In genomic region chr10:79947502-79947901, GRCm38 (mm10) we compare ENCODE assay signal across 17 mouse cellular contexts. TPM values are rescaled to one million over a fixed set of nuclear protein-coding genes. Genes with fewer than 3 reads are reported as not detected.
A peak's percentile ranks its signal among the peaks of the same experiment; 100 is the strongest.
DNase-seq lines count a peak whose midpoint lies in the region; ATAC-seq and TF ChIP-seq lines count a peak whose summit lies in the region.
"Had no signal": no experiment of that assay in that cellular context is flagged by ENCODE, and none has a peak within 500 bp of the region (broad histone marks: within the 10 kb centered on the region; RNA-seq: fewer than 3 reads in every experiment).

No protein-coding gene starts in this region.

- no peaks in the 10 kb centered on the region for H3K9me3 ChIP-seq in heart, embryonic 12.5 days (replicated peaks)
- H3K9me3 ChIP-seq in lung, postnatal 0 days (ENCODE audit: low read length) = no peaks in the 10 kb centered on the region
- H3K9me3 ChIP-seq in embryonic facial prominence, embryonic 13.5 days = no peaks in the 10 kb centered on the region
- no peaks in the 10 kb centered on the region for H3K9me3 ChIP-seq in liver, embryonic 15.5 days (replicated peaks)
- H3K9me3 ChIP-seq: forebrain, embryonic 15.5 days; G1E; heart, embryonic 15.5 days had no signal

- H3K9ac ChIP-seq in heart, embryonic 12.5 days = peak overlapping the region; percentile 48
- no peak overlapping the region for H3K9ac ChIP-seq in lung, postnatal 0 days (replicated peaks; ENCODE audit: low read depth)
- no peak overlapping the region; the same call in 1 of the 2 replicates for H3K9ac ChIP-seq in embryonic facial prominence, embryonic 13.5 days
- H3K9ac ChIP-seq in liver, embryonic 15.5 days = no peak overlapping the region
- H3K9ac ChIP-seq: forebrain, embryonic 15.5 days; heart, embryonic 15.5 days; liver, embryonic 14.5 days had no signal

- H3K4me1 ChIP-seq in heart, embryonic 12.5 days (replicated peaks) = peaks cover 40% of the 10 kb centered on the region
- peaks cover 22% of the 10 kb centered on the region; the same call in 1 of the 2 replicates for H3K4me1 ChIP-seq in lung, postnatal 0 days (ENCODE audit: insufficient read depth, low read depth, low read length)
- peaks cover 43% of the 10 kb centered on the region for H3K4me1 ChIP-seq in embryonic facial prominence, embryonic 13.5 days
- peaks cover 72% of the 10 kb centered on the region for H3K4me1 ChIP-seq in liver, embryonic 15.5 days (replicated peaks)

- H3K4me3 ChIP-seq in heart, embryonic 12.5 days = peak overlapping the region; percentile 4; the same call in 1 of the 2 replicates
- no peak overlapping the region for H3K4me3 ChIP-seq in lung, postnatal 0 days (ENCODE audit: low read depth, low read length)
- no peak overlapping the region for H3K4me3 ChIP-seq in embryonic facial prominence, embryonic 13.5 days
- 0 out of 2 replicates have a peak overlapping the region, but pooled peaks have one; percentile 24 for H3K4me3 ChIP-seq in liver, embryonic 15.5 days (replicated peaks)
- H3K4me3 ChIP-seq: forebrain, embryonic 15.5 days; left cerebral cortex, adult 2 months had no signal

- H3K4me2 ChIP-seq in heart, embryonic 12.5 days = peak overlapping the region; percentile 48
- H3K4me2 ChIP-seq in lung, postnatal 0 days (replicated peaks; ENCODE audit: low read depth, low read length) = no peak overlapping the region
- 0 out of 2 replicates have a peak overlapping the region, but pooled peaks have one; percentile 27 for H3K4me2 ChIP-seq in embryonic facial prominence, embryonic 13.5 days
- H3K4me2 ChIP-seq in liver, embryonic 15.5 days = peak overlapping the region; percentile 58; the same call in 1 of the 2 replicates
- H3K4me2 ChIP-seq: forebrain, embryonic 15.5 days; heart, embryonic 15.5 days had no signal

- no peak for TF ChIP-seq CTCF in lung, postnatal 0 days (IDR thresholded peaks at IDR 0.05)

- peaks cover 45% of the 10 kb centered on the region for H3K36me3 ChIP-seq in heart, embryonic 12.5 days
- peaks cover 31% of the 10 kb centered on the region for H3K36me3 ChIP-seq in lung, postnatal 0 days (ENCODE audit: insufficient read depth, low read length)
- peaks cover 63% of the 10 kb centered on the region for H3K36me3 ChIP-seq in embryonic facial prominence, embryonic 13.5 days
- H3K36me3 ChIP-seq in liver, embryonic 15.5 days (replicated peaks) = peaks cover 36% of the 10 kb centered on the region

- WGBS in heart, embryonic 12.5 days = 62% methylated on average over 6 of the region's 6 CpGs
- 56% methylated on average over 6 of the region's 6 CpGs for whole genome bisulfite sequencing in lung, postnatal 0 days
- WGBS in embryonic facial prominence, embryonic 13.5 days = 72% methylated on average over 6 of the region's 6 CpGs
- whole genome bisulfite sequencing in liver, embryonic 15.5 days (ENCODE audit: insufficient replicate concordance) = 60% methylated on average over 6 of the region's 6 CpGs

- ATAC-seq in heart, embryonic 12.5 days (ENCODE audit: insufficient number of reproducible peaks, low FRiP score) = no peak
- 0 out of 2 replicates have a peak, but pooled peaks have one; percentile 11 for ATAC-seq in lung, postnatal 0 days
- ATAC-seq in embryonic facial prominence, embryonic 13.5 days (ENCODE audit: insufficient number of reproducible peaks, insufficient read depth, low FRiP score, low TSS enrichment, low read depth) = no peak
- ATAC-seq in liver, embryonic 15.5 days (ENCODE audit: insufficient read depth) = no peak
- no peak for ATAC-seq in CD4-positive, CD25-positive, alpha-beta regulatory T cell, adult 4 months
- ATAC-seq: forebrain, embryonic 15.5 days; hindbrain, postnatal 0 days had no signal

- TF ChIP-seq EP300 in lung, postnatal 0 days (IDR thresholded peaks at IDR 0.05) = no peak

- no peak for DNase-seq in heart, adult 8-10 months (ENCODE audit: low spot score)
- DNase-seq in lung, postnatal 0 days (ENCODE audit: low spot score) = no peak
- DNase-seq in lung, postnatal 36 days = no peak
- DNase-seq in spleen, postnatal 10 days (ENCODE audit: low spot score in 2 of 2) = no peak
- DNase-seq: cerebellum, adult 11 months; gastrocnemius, postnatal 14 days had no signal

- no peaks in the 10 kb centered on the region for H3K27me3 ChIP-seq in heart, embryonic 12.5 days (replicated peaks)
- no peaks in the 10 kb centered on the region for H3K27me3 ChIP-seq in lung, postnatal 0 days (replicated peaks; ENCODE audit: insufficient read depth, low read length)
- H3K27me3 ChIP-seq in embryonic facial prominence, embryonic 13.5 days = no peaks in the 10 kb centered on the region
- H3K27me3 ChIP-seq in liver, embryonic 15.5 days = no peaks in the 10 kb centered on the region
- H3K27me3 ChIP-seq: forebrain, embryonic 15.5 days; heart, embryonic 15.5 days had no signal

- peak overlapping the region; percentile 73 for H3K27ac ChIP-seq in heart, embryonic 12.5 days (ENCODE audit: poor library complexity, severe bottlenecking)
- H3K27ac ChIP-seq in lung, postnatal 0 days (ENCODE audit: low read length) = no peak overlapping the region
- H3K27ac ChIP-seq in embryonic facial prominence, embryonic 13.5 days = peak overlapping the region; percentile 39; the same call in 1 of the 2 replicates
- 0 out of 2 replicates have a peak overlapping the region, but pooled peaks have one; percentile 61 for H3K27ac ChIP-seq in liver, embryonic 15.5 days (replicated peaks)
- H3K27ac ChIP-seq: forebrain, embryonic 15.5 days; heart, embryonic 15.5 days; hindbrain, postnatal 0 days; left cerebral cortex, adult 2 months; liver, embryonic 14.5 days had no signal

RNA-seq across cellular contexts. Expression of gene Wdr18, which starts 12.4 kb away (rescaled TPM):
- polyA plus RNA-seq in heart, embryonic 12.5 days (2016; fragmentation: Nextera tagmentation; extraction: Ambion mirVana) = 78.8 and 89.6 TPM in 2 replicates
- total RNA-seq in heart, adult 8-10 months (2022) = 10 to 100 TPM; 28.4 to 36.2 (median 29.6) TPM
- 32.8 and 44.2 TPM in 2 replicates for polyA plus RNA-seq in lung, postnatal 0 days (2015; fragmentation: Nextera tagmentation; extraction: Ambion mirVana)
- 97.7 and 106 TPM in 2 replicates for polyA plus RNA-seq in embryonic facial prominence, embryonic 13.5 days (2015; fragmentation: Nextera tagmentation; extraction: Ambion mirVana)
- 46.3 and 48.4 TPM in 2 replicates for polyA plus RNA-seq in liver, embryonic 15.5 days (2015; fragmentation: Nextera tagmentation; extraction: Ambion mirVana)
- 10 to 100 TPM; 65.1 to 77.5 TPM for polyA plus RNA-seq in CD4-positive, CD25-positive, alpha-beta regulatory T cell, adult 4 months (2017; shearing (Covaris generic))

RNA-seq across cellular contexts. Expression of gene Arid3a, which starts 20.7 kb away (rescaled TPM):
- polyA plus RNA-seq in heart, embryonic 12.5 days (2016; fragmentation: Nextera tagmentation; extraction: Ambion mirVana) = 6.3 and 8.3 TPM in 2 replicates
- 1 to 10 TPM; 1.2 to 1.7 (median 1.3) TPM for total RNA-seq in heart, adult 8-10 months (2022)
- 4.8 and 7.1 TPM in 2 replicates for polyA plus RNA-seq in lung, postnatal 0 days (2015; fragmentation: Nextera tagmentation; extraction: Ambion mirVana)
- polyA plus RNA-seq in embryonic facial prominence, embryonic 13.5 days (2015; fragmentation: Nextera tagmentation; extraction: Ambion mirVana) = 5.3 and 6.9 TPM in 2 replicates
- polyA plus RNA-seq in liver, embryonic 15.5 days (2015; fragmentation: Nextera tagmentation; extraction: Ambion mirVana) = 6.1 and 7.4 TPM in 2 replicates
- 1 to 10 TPM; 2.7 to 3.3 TPM for polyA plus RNA-seq in CD4-positive, CD25-positive, alpha-beta regulatory T cell, adult 4 months (2017; shearing (Covaris generic))

RNA-seq across cellular contexts. Expression of gene Grin3b, which starts 23.0 kb away (rescaled TPM):
- polyA plus RNA-seq in heart, embryonic 12.5 days (2016; fragmentation: Nextera tagmentation; extraction: Ambion mirVana) = 0.12 and 0.29 TPM in 2 replicates
- under 1 TPM; 0.37 to 0.85 (median 0.63) TPM for total RNA-seq in heart, adult 8-10 months (2022)
- 0.24 and 0.32 TPM in 2 replicates for polyA plus RNA-seq in lung, postnatal 0 days (2015; fragmentation: Nextera tagmentation; extraction: Ambion mirVana)
- 0.52 and 0.83 TPM in 2 replicates for polyA plus RNA-seq in embryonic facial prominence, embryonic 13.5 days (2015; fragmentation: Nextera tagmentation; extraction: Ambion mirVana)
- 0.10 TPM in 1 of 2 replicates, not detected in the other for polyA plus RNA-seq in liver, embryonic 15.5 days (2015; fragmentation: Nextera tagmentation; extraction: Ambion mirVana)
- polyA plus RNA-seq in CD4-positive, CD25-positive, alpha-beta regulatory T cell, adult 4 months (2017; shearing (Covaris generic)) = under 1 TPM in 1 of 2 experiments, not detected in 1; 0.58 TPM
- polyA plus RNA-seq: macrophage had no signal

RNA-seq across cellular contexts. Expression of gene R3hdm4, which starts 26.5 kb away (rescaled TPM):
- polyA plus RNA-seq in heart, embryonic 12.5 days (2016; fragmentation: Nextera tagmentation; extraction: Ambion mirVana) = 92.8 and 97.3 TPM in 2 replicates
- total RNA-seq in heart, adult 8-10 months (2022) = 10 to 100 TPM; 75.2 to 85.9 (median 81.0) TPM
- 123 and 129 TPM in 2 replicates for polyA plus RNA-seq in lung, postnatal 0 days (2015; fragmentation: Nextera tagmentation; extraction: Ambion mirVana)
- 190 and 206 TPM in 2 replicates for polyA plus RNA-seq in embryonic facial prominence, embryonic 13.5 days (2015; fragmentation: Nextera tagmentation; extraction: Ambion mirVana)
- polyA plus RNA-seq in liver, embryonic 15.5 days (2015; fragmentation: Nextera tagmentation; extraction: Ambion mirVana) = 52.4 and 55.6 TPM in 2 replicates
- polyA plus RNA-seq in CD4-positive, CD25-positive, alpha-beta regulatory T cell, adult 4 months (2017; shearing (Covaris generic)) = 100 to 1,000 TPM in 1 of 2 experiments, 10 to 100 TPM in 1; 93.5 to 104 TPM

RNA-seq across cellular contexts. Expression of gene Kiss1r, which starts 30.7 kb away (rescaled TPM):
- 0.45 and 0.55 TPM in 2 replicates for polyA plus RNA-seq in heart, embryonic 12.5 days (2016; fragmentation: Nextera tagmentation; extraction: Ambion mirVana)
- under 1 TPM; 0.28 to 0.62 (median 0.32) TPM for total RNA-seq in heart, adult 8-10 months (2022)
- 1.6 and 1.7 TPM in 2 replicates for polyA plus RNA-seq in lung, postnatal 0 days (2015; fragmentation: Nextera tagmentation; extraction: Ambion mirVana)
- polyA plus RNA-seq in embryonic facial prominence, embryonic 13.5 days (2015; fragmentation: Nextera tagmentation; extraction: Ambion mirVana) = 0.98 and 1.3 TPM in 2 replicates
- polyA plus RNA-seq in liver, embryonic 15.5 days (2015; fragmentation: Nextera tagmentation; extraction: Ambion mirVana) = 0.32 and 0.37 TPM in 2 replicates
- under 1 TPM in 1 of 2 experiments, not detected in 1; 0.09 TPM for polyA plus RNA-seq in CD4-positive, CD25-positive, alpha-beta regulatory T cell, adult 4 months (2017; shearing (Covaris generic))

Comparison
In these comparisons a context has a peak if more than half of its experiments do, and no peak if none do; other contexts are left out.
1. H3K4me3 ChIP-seq: peak in heart, embryonic 12.5 days (single experiment) and liver, embryonic 15.5 days (single experiment); none in lung, postnatal 0 days (single experiment) and embryonic facial prominence, embryonic 13.5 days (single experiment).